Mouse (Mus musculus): ENCODE measurements at regions not wholly inside any gene's neighbourhood (a gene's known extent, or its start where the extent isn't known, plus 50 kb on each side); places are given as distances from the start of the nearest gene placed in this dataset.

DNA sequence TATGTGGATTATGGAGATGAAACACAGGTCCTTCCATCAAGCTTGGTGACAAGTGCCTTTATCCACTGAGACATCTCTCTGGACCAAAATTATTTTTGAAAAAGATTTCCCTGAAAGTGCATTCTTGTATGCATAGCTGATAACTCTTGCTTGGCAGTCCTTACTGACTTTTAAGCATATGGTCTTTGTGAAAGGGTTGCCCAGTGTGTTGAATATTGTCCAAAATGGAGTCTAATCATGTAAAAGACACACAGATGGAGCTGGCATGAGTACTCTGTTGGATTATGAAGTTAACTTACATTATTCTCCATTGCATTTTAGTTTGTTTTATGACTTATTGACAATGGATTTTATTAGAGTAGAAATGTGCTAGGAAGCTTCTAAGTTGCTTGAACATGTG lies 282.3 kb downstream of the Sqor start:
- TF ChIP-seq POLR2A (IDR thresholded peaks at IDR 0.05; ENCODE audit: borderline replicate concordance, extremely low read depth, insufficient read depth, insufficient read length, poor library complexity, severe bottlenecking) (no peak), CTCF (IDR thresholded peaks at IDR 0.05; ENCODE audit: borderline replicate concordance, extremely low read depth, insufficient read depth, insufficient read length) (no peak)

Data from brain, embryonic 14.5 days (tissue).